Mouse (Mus musculus) heart, postnatal 0 days (tissue): Measurements from ENCODE around the gene Rnf126. TPM values are rescaled to one million over a fixed set of nuclear protein-coding genes. Genes with fewer than 3 reads are reported as not detected.
A peak's percentile ranks its signal among the peaks of the same experiment; 100 is the strongest.

Experiments used
- ATAC-seq: fragments of 200-750 bp; cut with Nextera tagmentation; 2 replicates; pipeline ENCODE4 v1.8.0; 2017; ENCODE audit warnings: low read depth, moderate number of reproducible peaks, moderate library complexity; ENCODE audit not compliant: insufficient read depth
- DNase-seq: peaks from one replicate; pipeline ENCODE4 v3.0.0-alpha.2; 2016; ENCODE audit warnings: low spot score
- H3K27ac ChIP-seq: fragments of 300-500 bp; sonication (generic); 2 replicates; pipeline ENCODE4 v1.5.1; 2014; ENCODE audit warnings: low read depth, mild to moderate bottlenecking
- H3K27me3 ChIP-seq: fragments of 300-500 bp; sonication (generic); 2 replicates; pipeline ENCODE4 v1.6.1; 2014; ENCODE audit warnings: low read length, mixed read lengths; ENCODE audit not compliant: control insufficient read depth, insufficient read depth
- H3K36me3 ChIP-seq: fragments of 300-500 bp; sonication (generic); replicated peaks from 2 replicates; pipeline ENCODE4 v1.6.1; 2014; ENCODE audit warnings: low read length, mixed read lengths; ENCODE audit not compliant: control insufficient read depth, insufficient read depth
- H3K4me1 ChIP-seq: fragments of 300-500 bp; sonication (generic); 2 replicates; pipeline ENCODE4 v1.6.1; 2014; ENCODE audit warnings: antibody characterized with exemption; ENCODE audit not compliant: control insufficient read depth, insufficient read depth
- H3K4me2 ChIP-seq: fragments of 300-500 bp; sonication (generic); 2 replicates; pipeline ENCODE4 v1.6.1; 2014; ENCODE audit warnings: low read depth, mild to moderate bottlenecking, low read length, moderate library complexity
- H3K4me3 ChIP-seq: fragments of 300-500 bp; sonication (generic); 2 replicates; pipeline ENCODE4 v1.5.1; 2014; ENCODE audit warnings: low read depth, low read length
- H3K9ac ChIP-seq: fragments of 300-500 bp; sonication (generic); replicated peaks from 2 replicates; pipeline ENCODE4 v1.6.1; 2014; ENCODE audit warnings: low read depth, low read length, mixed read lengths
- H3K9me3 ChIP-seq: fragments of 300-500 bp; sonication (generic); replicated peaks from 2 replicates; pipeline ENCODE4 v1.6.1; 2016; ENCODE audit warnings: low read length; ENCODE audit not compliant: control insufficient read depth
- CTCF ChIP-seq: IDR thresholded peaks from 2 replicates; pipeline ENCODE4 v1.5.1; 2016; ENCODE audit warnings: antibody characterized with exemption, control low read depth, low read depth
- EP300 ChIP-seq: IDR thresholded peaks from 2 replicates; pipeline ENCODE4 v1.6.1; 2016; ENCODE audit warnings: antibody characterized with exemption, low read depth
- WGBS: fragments of 180-500 bp; shearing (Covaris S2); extraction: QIAGEN DNeasy Blood & Tissue Kit; methylation state at CpG from one replicate; pipeline ENCODE4 v1.1.7; 2014; 5-methylcytosine and 5-hydroxymethylcytosine counted together
- polyA plus RNA-seq: library from polyadenylated mRNA; unstranded; fragments of >200 nt; fragmentation: Nextera tagmentation; extraction: Ambion mirVana; gene quantifications from 2 replicates; pipeline ENCODE4 v1.2.1, GENCODE M21; 2015
- total RNA-seq: library from RNA; depleted of rRNA; stranded (reverse); fragments of >200 nt; gene quantifications from 2 replicates; pipeline ENCODE4 v1.2.3, GENCODE M21; 2014; ENCODE audit warnings: low replicate concordance

The Rnf126 gene
- total and polyA plus RNA-seq, 2 experiments from 2014 or later: 37.6 to 38.6 TPM

- Histone ChIP-seq H3K36me3 (peaks cover 85% of the 10 kb centered on the region), H3K27me3 (no peaks in the 10 kb centered on the region), H3K4me3 (no peak overlapping the region), H3K27ac (no peak overlapping the region), H3K4me1 (no peaks in the 10 kb centered on the region), H3K9ac (no peak overlapping the region), H3K9me3 (peaks cover 7% of the 10 kb centered on the region; the same call in 1 of the 2 replicates), H3K4me2 (no peak overlapping the region)
- 94% methylated on average over 10 of the region's 10 CpGs for WGBS
- DNase-seq: no peak
- peak; percentile 38 for TF ChIP-seq CTCF
- TF ChIP-seq EP300: no peak
- no peak for ATAC-seq
Measured at GRCm38 (mm10) chr10:79738259-79738658, 28.5 kb downstream of the Rnf126 start.

- no peak overlapping the region for H3K9ac ChIP-seq
- no peaks in the 10 kb centered on the region for H3K27me3 ChIP-seq
- H3K4me3 ChIP-seq: no peak overlapping the region
- no peaks in the 10 kb centered on the region for H3K4me1 ChIP-seq
- ATAC-seq: no peak
- TF ChIP-seq CTCF (no peak), EP300 (no peak)
- H3K4me2 ChIP-seq: no peak overlapping the region
- WGBS: 88% methylated on average over 14 of the region's 14 CpGs
- no peak for DNase-seq
- peaks cover 71% of the 10 kb centered on the region for H3K36me3 ChIP-seq
- H3K27ac ChIP-seq: no peak overlapping the region
- H3K9me3 ChIP-seq: peaks cover 7% of the 10 kb centered on the region; the same call in 1 of the 2 replicates
Measured at GRCm38 (mm10) chr10:79736706-79737105, 30.0 kb downstream of the Rnf126 start.

DNA sequence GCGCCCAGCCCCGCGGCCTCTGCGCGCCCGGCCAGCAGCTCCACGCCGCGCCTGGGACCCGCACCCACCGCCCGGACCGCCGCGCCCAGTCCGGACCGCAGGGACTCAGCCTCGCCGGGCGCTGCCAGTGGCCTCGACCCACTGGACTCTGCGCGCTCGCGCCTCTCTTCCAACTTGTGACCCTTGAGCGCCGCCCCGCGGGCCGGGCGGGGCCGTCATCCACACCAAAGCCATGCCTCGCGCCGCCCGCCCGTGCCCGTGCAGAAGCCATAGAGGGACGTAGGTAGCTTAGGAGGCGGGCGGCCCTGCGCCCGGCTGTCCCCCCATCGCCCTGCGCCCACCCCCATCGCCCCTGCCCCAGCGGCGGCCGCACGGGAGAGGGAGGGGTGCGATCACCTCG, 31.4 kb downstream of the Rnf126 start:
- Histone ChIP-seq H3K36me3 (peaks cover 58% of the 10 kb centered on the region), H3K9ac (no peak overlapping the region), H3K9me3 (peaks cover 7% of the 10 kb centered on the region; the same call in 1 of the 2 replicates), H3K4me2 (no peak overlapping the region), H3K4me1 (no peaks in the 10 kb centered on the region), H3K27ac (no peak overlapping the region), H3K4me3 (no peak overlapping the region), H3K27me3 (no peaks in the 10 kb centered on the region)
- DNase-seq: no peak
- TF ChIP-seq CTCF (peak; percentile 14; the same call in 1 of the 2 replicates), EP300 (no peak)
- peak; percentile 28; the same call in 1 of the 2 replicates for ATAC-seq
- WGBS: 29% methylated on average over 35 of the region's 52 CpGs

- Histone ChIP-seq H3K4me2 (no peak overlapping the region), H3K4me3 (no peak overlapping the region), H3K36me3 (peaks cover 42% of the 10 kb centered on the region), H3K27ac (no peak overlapping the region), H3K4me1 (peaks cover 6% of the 10 kb centered on the region; the same call in 1 of the 2 replicates), H3K27me3 (no peaks in the 10 kb centered on the region), H3K9ac (no peak overlapping the region), H3K9me3 (no peaks in the 10 kb centered on the region)
- DNase-seq (no peak), ATAC-seq (no peak)
- no peak for TF ChIP-seq EP300
- no peak for TF ChIP-seq CTCF
- 76% methylated on average over 15 of the region's 15 CpGs for WGBS
Measured at GRCm38 (mm10) chr10:79733847-79734246, 32.9 kb downstream of the Rnf126 start.

DNA sequence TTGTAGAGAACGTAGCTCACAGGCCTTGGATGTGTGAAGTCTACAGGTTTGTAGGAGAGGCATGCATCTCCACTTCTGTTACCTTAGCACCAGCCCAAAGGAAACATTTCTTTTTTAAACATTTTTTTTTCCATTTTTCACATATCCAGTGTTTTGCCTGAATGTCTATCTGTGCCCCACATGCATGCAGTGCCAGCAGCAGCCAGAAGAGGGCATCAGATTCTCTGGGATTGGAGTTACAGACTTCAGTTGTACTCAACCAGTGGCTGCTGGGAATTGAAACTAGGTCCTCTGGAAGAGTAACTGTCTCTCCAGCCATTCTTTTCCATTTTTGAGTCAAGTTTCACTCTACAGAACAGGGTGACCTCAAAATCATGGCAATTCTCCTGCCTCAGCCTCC, 34.3 kb downstream of the Rnf126 start:
- no peaks in the 10 kb centered on the region for H3K27me3 ChIP-seq
- no peak overlapping the region for H3K27ac ChIP-seq
- H3K36me3 ChIP-seq: peaks cover 29% of the 10 kb centered on the region
- ATAC-seq (no peak), DNase-seq (no peak)
- H3K4me1 ChIP-seq: peaks cover 6% of the 10 kb centered on the region; the same call in 1 of the 2 replicates
- H3K4me3 ChIP-seq: no peak overlapping the region
- no peak overlapping the region for H3K4me2 ChIP-seq
- TF ChIP-seq EP300 (no peak), CTCF (peak; percentile 35)
- no peaks in the 10 kb centered on the region for H3K9me3 ChIP-seq
- WGBS: 100% methylated on average over 1 of the region's 1 CpGs
- H3K9ac ChIP-seq: no peak overlapping the region
